Mouse (Mus musculus): ENCODE data around the gene Chrne.
A peak's percentile ranks its signal among the peaks of the same experiment; 100 is the strongest.

DNA sequence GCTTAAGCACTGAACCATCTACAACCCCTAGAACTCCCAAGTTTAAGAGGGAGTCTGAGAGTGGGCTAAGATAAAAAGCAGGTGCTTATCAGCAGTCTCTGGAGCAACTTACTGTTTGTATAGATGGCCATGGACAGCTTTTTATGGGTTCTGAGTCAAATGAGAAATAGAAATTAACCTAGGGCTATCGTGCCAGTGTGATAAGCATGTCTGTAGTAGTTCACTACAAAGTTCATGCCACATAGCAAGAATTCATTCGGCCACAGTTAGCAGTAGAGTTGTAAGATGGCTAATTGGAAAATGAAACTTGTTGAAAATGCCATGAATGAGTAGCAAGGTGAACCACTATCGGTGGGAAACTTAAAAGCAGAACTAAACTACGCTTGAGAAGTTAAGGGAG, 29.5 kb upstream of the Chrne start:
- no peak for TF ChIP-seq CTCF (IDR thresholded peaks at IDR 0.05; ENCODE audit: low read depth, low read length)
- peak; percentile 58 for TF ChIP-seq TAL1 (conservative IDR thresholded peaks at IDR 0.05; ENCODE audit: low read depth, low read length)
- no peak for TF ChIP-seq POLR2AphosphoS5 (IDR thresholded peaks at IDR 0.05; ENCODE audit: insufficient replicate concordance, low read depth, low read length)
- no peak for TF ChIP-seq GATA1 (IDR thresholded peaks at IDR 0.05; ENCODE audit: borderline replicate concordance, low read length)

All from G1E (cell line).